Mouse (Mus musculus) MEL (cell line): ENCODE measurements at regions not wholly inside any gene's neighbourhood (a gene's known extent, or its start where the extent isn't known, plus 50 kb on each side); places are given as distances from the start of the nearest gene placed in this dataset.

Source experiments
- CHD2 ChIP-seq: IDR thresholded peaks from 2 replicates; pipeline ENCODE4 v1.6.1; 2011; ENCODE audit warnings: low read length, improper control_type of control experiment
- CTCF ChIP-seq, 3 experiments: IDR thresholded peaks in 2 of 3; conservative IDR thresholded peaks in 1 of 3; 2 replicates each; pipeline ENCODE4 v1.5.1; 2011 to 2012; ENCODE audit warnings: low read length in 3 of 3, low read depth in 2 of 3, mild to moderate bottlenecking in 2 of 3, improper control_type of control experiment in 1 of 3, inconsistent platforms in 1 of 3, mixed read lengths in 1 of 3, moderate library complexity in 1 of 3; ENCODE audit not compliant: control insufficient read depth in 1 of 3, insufficient read depth in 1 of 3, poor library complexity in 1 of 3, severe bottlenecking in 1 of 3
- EP300 ChIP-seq, 2 experiments: IDR thresholded peaks; 2 replicates each; pipeline ENCODE4 v1.6.1; 2011; ENCODE audit warnings: improper control_type of control experiment in 2 of 2, low read length in 2 of 2, low read depth in 1 of 2, mild to moderate bottlenecking in 1 of 2
- JUND ChIP-seq: IDR thresholded peaks from 2 replicates; pipeline ENCODE4 v1.6.1; 2011; ENCODE audit warnings: low read depth, mild to moderate bottlenecking, improper control_type of control experiment, low read length
- MYC ChIP-seq: IDR thresholded peaks from 2 replicates; pipeline ENCODE4 v1.6.1; 2011; ENCODE audit warnings: low read depth, mild to moderate bottlenecking, low read length, improper control_type of control experiment, moderate library complexity
- NRF1 ChIP-seq: IDR thresholded peaks from 2 replicates; pipeline ENCODE4 v1.6.1; 2014; ENCODE audit warnings: low read depth, mild to moderate bottlenecking, inconsistent platforms, low read length, improper control_type of control experiment, moderate library complexity; ENCODE audit not compliant: poor library complexity, insufficient read depth, severe bottlenecking
- POLR2A ChIP-seq, 2 experiments: IDR thresholded peaks; 2 replicates each; pipeline ENCODE4 v1.6.1; 2011 to 2012; ENCODE audit warnings: low read length in 2 of 2, mild to moderate bottlenecking in 2 of 2, control low read depth in 1 of 2, improper control_type of control experiment in 1 of 2, low read depth in 1 of 2, moderate library complexity in 1 of 2; ENCODE audit not compliant: control insufficient read depth in 1 of 2, insufficient read depth in 1 of 2, poor library complexity in 1 of 2
- RAD21 ChIP-seq: IDR thresholded peaks from 2 replicates; pipeline ENCODE4 v1.6.1; 2011; ENCODE audit warnings: mild to moderate bottlenecking, low read depth, low read length, improper control_type of control experiment
- RCOR1 ChIP-seq: IDR thresholded peaks from 2 replicates; pipeline ENCODE4 v1.6.1; 2012; ENCODE audit warnings: low read depth, mild to moderate bottlenecking, inconsistent platforms, low read length, improper control_type of control experiment
- SMC3 ChIP-seq: IDR thresholded peaks from 2 replicates; pipeline ENCODE4 v1.6.1; 2011; ENCODE audit warnings: low read depth, low read length, improper control_type of control experiment
- TBP ChIP-seq: IDR thresholded peaks from 2 replicates; pipeline ENCODE4 v1.8.0; 2011; ENCODE audit warnings: low read depth, low read length, improper control_type of control experiment

DNA sequence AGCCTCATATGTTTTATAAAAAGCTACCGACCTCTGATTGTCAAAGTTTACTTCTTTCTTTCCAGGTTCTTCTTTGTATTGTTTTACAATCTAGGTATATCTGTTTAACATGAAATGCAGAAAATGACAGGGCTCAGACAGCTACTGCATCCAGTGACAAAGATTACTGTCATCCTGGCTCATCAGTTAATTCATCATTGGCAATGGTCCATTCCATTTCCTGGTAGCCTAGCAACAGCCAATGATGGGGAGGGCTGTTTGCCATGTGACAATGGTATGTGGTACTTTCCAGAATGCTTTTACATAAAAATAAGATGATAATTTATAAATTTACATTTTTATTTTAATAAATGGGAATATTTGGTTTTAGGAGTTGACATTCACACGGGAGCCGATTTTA lies 630.9 kb downstream of the Bcl11a start:
- no peak for TF ChIP-seq CTCF (IDR thresholded peaks at IDR 0.05 in 2 of 3, conservative IDR thresholded peaks at IDR 0.05 in 1 of 3; ENCODE audit: control insufficient read depth in 1 of 3, insufficient read depth in 1 of 3, low read depth in 2 of 3, low read length in 3 of 3, poor library complexity in 1 of 3, severe bottlenecking in 1 of 3)
- TF ChIP-seq RCOR1, result no peak
- no peak for TF ChIP-seq POLR2A (IDR thresholded peaks at IDR 0.05; ENCODE audit: control insufficient read depth in 1 of 2, insufficient read depth in 1 of 2, low read depth in 1 of 2, low read length in 2 of 2, poor library complexity in 1 of 2)
- TF ChIP-seq SMC3, result no peak
- no peak for TF ChIP-seq TBP
- no peak for TF ChIP-seq EP300 (IDR thresholded peaks at IDR 0.05; ENCODE audit: low read depth in 1 of 2, low read length in 2 of 2)
- TF ChIP-seq CHD2, result no peak
- TF ChIP-seq NRF1, result no peak
- no peak for TF ChIP-seq JUND
- TF ChIP-seq MYC, result no peak
- no peak for TF ChIP-seq RAD21
